Mouse (Mus musculus) ovary, adult 18-20 months (tissue): ENCODE data around the gene Pdhb.

Experiments used
- DNase-seq: peaks from one replicate; pipeline ENCODE4 v3.0.0; 2022; ENCODE audit warnings: low spot score, mixed read lengths

The Pdhb gene

DNA sequence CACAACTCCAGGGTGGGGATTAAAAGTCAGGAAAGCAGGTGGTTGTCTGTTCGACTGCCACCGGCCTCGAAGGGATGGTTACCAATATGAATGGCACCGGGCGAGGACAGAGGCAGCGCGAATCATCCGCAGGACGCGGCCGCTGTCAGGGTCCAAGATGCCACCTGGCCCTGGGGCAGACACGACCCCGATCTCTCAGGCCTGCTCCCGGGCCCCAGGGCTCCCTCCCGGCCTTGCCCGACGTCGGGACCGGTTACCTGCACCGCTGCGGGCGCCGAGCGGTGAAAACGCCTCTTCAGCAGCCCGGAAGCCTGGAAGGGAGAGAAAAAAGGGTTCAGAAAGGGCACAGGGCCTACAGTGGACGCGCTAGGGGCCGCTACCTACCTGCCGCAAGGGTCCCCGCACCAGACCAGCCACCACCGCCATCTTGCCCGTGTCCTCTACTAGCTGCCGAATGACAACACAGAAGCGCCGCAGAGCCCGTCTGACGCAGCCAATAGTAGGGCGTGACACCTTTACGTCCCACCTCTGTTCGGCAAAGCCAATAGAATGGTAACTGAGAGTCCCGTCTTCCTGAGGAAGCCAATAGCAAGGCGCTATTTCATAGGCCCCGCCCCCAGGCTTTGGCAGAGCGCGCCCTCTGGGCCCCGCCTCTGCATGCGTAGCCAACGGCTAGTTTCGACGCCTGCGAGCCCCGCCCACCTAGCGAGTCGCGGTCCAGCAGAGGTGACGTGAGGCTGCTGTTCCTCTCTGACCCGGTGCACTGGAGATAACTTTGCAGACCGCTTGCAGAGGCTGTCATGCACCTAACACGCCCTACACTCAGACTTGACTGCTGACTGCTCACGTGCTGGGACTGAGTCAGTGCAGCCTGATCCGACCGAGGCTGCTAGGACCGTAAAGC is at the start of gene Pdhb:
Pdhb (minus strand) TSS at position 519 of the 904 bp plus-strand sequence.
- peak; percentile 98 for DNase-seq

DNA sequence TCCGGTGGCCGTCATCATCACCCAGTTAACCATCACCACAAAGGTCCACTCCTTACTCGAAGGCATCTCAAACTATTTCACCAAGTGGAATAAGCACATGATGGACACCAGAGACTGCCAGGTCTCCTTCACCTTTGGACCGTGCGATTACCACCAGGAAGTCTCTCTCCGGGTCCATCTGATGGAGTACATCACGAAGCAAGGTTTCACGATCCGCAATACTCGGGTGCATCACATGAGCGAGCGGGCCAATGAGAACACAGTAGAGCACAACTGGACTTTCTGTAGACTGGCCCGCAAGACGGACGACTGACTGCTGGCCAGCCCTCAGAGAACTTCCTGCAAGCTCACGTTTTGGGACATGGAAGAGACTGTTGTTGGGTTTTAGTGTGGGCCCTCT is 49.7 kb upstream of the Pdhb start:
- no peak for DNase-seq

DNA sequence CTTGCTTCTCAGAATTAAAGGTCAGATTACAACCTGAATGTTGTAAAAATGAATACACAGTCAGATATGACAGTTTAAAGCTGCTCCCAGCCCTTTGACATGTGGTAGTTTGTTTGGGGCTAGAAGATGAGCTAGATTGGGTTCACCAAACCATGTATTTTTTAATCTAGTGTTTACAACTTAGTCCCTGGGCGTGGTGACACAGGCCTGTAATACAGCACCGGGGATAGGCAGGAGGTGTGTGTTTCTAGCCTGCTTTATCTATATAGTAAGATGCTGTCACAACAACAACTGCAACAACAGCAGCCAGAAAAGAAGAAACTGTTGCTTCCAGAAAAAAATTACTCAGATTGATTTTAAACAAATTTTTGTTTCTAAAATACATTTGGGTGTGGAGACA is 48.1 kb upstream of the Pdhb start:
- DNase-seq, result no peak

DNA sequence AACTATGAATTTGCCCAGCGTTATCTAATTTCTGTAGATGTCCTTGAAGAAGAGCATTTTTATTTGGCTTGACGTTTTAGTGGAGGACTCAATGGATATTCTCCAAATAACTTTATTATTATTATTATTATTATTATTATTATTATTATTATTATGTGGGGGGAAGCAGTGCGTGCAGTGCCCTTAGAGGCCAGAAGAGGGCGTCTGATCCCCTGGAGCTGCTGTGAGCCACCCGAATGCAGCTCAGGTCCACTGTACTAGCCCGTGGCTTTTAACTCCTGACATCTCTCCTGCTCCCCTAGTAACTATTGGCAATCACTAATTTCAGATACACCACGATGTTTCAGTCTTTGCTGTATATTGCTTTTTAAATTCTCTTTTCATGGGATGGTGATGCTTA is 47.5 kb upstream of the Pdhb start:
- no peak for DNase-seq

DNA sequence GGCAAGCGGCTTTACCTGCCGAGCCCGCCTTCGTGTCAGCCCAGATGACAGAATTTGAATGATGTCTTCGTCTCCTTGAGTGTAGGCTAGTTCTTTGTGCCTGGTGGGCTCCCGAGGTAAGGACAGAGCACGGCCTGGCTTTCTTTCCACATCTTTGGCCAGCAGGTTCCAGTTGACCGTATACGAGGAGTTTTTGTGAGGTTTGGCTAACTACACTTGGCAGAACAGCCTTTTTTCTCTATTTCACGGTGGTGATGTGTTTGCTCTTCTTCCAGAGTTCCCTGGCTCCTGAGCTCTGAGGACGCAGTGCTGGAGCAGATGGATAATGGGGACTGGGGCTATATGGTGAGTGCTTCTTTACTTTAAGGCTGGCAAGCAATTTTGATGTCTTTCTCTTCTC is 47.1 kb upstream of the Pdhb start:
- DNase-seq, result no peak

DNA sequence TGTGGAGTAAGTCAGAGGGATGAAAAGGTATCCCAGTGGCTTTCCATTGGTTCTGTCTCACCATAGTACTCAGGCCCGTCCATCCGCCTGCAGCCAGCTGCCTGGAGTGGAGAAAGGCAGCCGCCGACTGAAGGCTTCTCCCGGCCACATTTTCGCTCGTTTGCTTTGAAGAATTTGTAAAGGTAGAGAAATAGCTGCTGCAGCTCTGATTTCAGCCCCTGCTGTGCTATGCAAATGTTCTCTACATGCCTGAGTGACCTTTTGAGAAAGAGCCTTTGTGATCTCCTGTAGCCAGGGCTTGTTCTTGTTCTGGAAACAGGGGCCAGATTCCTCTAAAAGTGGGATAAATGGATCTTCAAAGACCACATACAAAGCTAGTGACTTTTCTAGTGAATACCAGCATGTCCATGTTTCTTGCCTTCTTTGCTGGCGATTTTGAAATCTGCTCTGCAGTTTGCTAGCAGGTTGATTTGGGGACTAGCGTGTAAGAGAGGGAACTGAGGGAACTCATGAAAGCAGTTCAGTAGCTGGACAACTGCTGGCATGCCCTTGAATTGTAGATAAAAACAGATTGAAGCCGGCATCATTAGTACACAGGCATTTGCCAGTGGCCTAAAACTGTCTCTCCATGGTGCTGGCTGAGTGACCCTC is 46.0 kb upstream of the Pdhb start:
- DNase-seq, result no peak

DNA sequence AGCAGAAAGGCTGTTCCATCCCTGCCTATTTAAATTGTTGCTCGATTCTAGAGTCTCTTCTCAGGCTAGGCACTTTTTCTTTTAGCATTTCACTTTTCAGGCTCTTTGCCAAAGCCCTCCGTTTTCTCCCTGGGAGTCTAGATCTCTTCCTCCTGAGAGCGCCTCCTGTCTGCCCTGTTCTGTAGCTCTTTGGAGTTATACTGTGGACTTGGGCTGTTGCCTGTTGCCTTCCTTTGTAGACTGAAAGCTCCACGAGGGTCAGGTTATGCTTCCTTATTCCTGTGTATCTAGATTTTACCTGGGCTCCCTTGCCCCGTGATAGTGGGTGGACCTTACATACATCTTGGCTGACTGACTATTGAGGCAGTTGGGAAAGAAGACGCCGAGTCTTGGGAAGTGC is 45.4 kb upstream of the Pdhb start:
- DNase-seq, result no peak

DNA sequence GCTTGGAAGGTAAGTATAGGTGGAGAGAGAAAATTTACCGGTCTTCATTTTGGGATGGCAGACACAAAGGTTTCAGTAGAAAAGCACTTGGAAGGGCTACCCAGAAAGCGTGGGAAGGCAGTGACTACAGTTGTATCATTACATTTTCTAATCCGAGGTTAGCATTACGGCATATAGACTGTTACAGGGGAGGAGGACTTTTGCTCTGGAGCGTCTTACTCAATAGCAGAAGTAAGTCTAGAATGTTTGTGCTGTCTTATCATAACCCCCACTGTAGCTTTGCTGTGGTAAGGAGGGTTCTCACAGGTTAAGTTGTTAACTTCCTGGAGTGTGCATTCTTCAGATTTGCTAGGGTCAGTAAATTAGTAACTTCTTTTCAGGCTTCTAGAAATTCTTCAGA is 43.3 kb upstream of the Pdhb start:
- DNase-seq, result no peak

DNA sequence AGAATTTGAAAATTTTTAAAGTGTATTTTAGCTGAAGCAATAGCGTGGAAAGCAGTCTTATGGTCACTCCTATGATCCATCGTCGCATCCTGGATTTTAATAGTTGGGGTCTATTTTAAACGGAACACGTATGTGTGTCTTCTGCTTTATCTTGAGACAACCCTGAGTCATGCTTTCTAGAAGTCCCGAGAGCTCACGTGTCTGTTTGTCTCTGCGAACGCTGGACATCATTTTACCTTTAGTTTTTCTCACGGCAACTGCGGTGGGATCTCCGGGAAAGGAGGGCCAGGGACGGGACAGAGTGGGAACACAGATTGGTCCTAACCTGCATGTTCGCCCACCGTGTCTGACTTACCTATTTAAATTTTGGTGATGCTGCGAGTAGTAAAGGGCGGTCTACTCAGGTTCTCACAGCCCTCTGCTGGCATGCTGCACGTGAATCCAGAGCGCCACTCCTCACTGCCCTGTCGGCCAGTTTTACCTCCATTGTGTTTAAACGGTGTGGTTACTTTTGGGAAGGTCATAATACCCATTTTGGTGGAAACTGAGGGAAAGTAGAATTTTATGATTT is 42.5 kb upstream of the Pdhb start:
- DNase-seq, result no peak

DNA sequence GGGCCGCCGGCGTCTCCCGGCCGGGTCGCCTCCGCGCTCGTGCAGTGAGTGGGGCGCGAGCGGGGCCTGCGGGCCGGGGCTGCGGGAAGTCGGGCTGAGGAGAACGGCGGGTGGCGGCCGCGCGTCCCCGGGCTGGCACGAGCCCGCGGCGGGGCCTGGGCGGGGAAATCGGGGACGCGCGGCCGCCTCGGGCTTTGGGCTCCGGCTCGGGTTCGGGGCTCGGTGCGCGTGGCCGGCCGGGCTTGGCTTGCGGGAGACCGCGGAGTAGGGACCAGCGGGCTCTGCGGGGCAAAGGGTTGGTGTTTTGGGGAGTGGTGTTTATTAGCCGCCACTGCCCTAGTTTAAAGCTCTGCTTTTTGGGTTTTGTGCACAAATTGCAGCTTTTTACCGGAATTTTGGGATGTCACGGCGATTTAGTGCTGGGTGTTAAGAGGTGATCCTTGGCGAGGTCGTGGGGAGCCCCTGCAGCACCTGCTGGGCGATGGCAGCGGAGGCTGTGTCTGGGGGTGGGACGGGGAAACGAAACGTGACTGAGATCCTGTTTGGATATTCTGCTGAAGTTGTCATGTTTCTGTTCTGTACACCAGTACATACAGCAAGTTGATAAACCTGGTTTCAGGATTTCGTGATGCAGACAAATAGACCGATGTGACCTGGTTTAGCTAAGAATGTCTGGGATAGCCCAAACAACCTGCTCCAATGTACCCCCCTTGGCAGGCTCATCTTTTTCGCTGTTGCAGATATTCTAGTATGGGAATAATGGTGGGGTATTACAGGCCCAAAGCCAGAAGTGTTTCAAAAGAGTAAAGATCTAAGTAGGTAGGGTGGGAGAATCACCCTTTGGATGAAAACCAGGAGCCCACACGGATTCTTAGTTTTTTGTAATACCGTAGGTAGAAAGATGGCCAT is 41.7 kb upstream of the Pdhb start:
- DNase-seq, result no peak

DNA sequence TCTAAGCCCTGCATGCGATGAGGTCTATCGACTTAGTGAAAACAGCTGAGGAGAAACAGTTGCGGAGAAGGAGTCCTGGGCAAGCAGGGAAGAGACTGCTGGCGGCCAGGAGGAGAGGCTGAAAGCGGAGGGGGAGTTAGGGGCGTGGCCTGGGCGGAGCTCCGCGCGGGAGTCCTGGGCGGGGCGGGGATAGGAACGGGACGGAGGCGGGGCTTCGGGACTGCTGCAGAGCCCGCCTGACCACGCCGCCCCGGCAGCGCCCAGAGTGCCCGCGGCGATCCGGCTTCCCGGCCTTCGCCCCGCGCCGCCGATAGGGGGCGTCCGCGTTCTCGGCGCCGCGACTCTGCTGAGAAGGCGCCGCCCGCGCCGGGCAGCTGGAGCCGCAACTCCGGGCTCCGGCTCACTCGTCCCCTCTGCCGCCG is 41.0 kb upstream of the Pdhb start, which contains the start of gene Kctd6:
Kctd6 (plus strand) TSS at position 338 of the 422 bp plus-strand sequence.
- DNase-seq, result peak; percentile 98

DNA sequence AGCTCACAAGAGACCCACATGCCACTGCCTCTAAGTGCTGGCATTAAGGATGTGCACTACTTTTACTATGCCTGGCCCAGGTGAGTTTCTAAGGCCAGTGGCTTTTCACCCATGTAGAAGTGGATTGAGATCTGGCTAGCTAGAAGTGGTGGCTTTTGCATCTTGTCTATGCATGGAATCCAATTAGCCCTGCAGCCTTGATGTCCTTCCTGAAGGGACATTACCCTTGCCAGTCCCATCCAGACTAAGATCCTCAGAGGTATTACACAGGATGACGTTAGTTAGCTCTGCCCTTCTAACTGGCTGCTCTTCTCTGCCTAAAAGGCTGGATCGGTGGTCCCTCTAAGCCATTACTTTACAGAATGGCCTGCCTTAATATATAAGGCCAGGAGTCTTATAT is 40.2 kb upstream of the Pdhb start:
- no peak for DNase-seq

DNA sequence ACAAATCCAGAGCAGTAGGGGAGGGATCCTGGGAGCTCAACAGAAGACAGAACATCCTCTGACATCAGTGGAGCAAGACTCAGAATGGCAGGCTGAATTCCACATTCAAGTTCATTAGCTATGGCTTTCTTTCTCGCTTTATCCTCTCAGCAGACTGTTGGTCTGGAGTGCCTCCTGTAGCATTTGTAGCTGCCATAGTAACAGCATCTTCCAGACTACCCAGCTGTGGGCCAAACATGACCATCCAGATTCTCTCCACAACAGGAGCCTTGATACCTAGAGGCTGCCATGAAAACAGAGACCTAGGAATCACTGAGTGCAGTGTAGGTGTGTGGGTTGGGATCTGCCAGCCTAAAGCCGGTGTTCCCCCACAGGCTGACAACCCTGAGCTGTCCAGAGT is 37.1 kb upstream of the Pdhb start:
- no peak for DNase-seq

DNA sequence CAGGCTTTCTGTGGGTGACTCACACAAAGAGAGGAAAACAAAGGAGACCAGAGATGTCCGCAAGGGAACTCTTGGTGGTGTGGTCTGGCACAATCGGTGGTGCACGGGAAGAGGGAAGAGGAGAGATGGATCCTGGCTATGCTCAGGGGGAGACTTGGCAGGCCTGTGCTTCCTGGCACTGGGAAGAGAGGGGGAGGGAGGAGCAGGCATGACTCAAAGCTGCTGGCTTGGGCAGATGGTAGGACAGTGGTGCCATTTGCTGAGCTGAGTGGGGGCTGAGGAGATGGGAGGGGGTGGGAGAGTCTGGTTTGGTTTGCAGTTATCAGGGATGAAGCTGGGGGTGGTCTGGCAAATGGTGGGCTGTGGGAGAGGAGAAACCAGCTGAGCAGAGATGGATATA is 36.1 kb upstream of the Pdhb start:
- no peak for DNase-seq

DNA sequence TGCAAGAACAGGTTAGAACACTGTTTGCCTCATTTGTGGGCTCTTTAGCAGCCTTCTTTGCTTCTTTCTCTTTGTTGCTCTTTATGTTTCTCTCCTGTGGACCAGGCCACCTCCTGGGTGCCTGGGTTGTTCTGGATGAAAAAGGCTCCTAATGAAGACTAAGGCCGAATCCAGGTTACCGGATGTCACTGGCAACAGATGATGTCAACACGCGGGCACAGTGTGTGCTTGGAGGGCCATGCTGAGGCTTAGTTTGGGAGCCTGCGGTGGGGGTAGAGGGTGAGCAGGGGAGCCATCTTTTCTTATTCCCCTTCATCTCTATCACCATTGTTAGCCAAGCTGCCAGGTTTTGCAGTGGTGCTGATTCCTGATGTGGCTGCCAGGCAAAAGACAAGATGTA is 34.7 kb upstream of the Pdhb start:
- no peak for DNase-seq

DNA sequence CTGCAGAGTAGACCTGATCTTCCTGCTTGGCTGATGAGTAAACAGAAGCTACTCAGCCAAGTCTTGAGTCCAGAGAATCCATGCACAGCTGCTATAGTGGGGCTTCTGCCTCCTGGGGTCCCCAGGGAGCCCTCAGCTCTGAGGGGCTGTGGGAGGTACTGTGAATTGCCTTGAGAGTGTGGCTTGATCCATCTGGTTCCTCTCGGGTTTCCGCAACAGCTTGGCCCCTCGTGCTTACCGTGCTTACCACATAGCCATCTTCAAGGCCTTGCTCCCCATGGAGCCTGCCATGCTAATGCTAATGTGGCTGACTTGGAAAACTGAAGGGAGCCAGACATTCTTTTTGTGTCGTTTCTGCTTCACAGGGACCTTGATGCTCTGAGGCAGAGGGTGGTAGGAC is 34.3 kb upstream of the Pdhb start:
- no peak for DNase-seq

DNA sequence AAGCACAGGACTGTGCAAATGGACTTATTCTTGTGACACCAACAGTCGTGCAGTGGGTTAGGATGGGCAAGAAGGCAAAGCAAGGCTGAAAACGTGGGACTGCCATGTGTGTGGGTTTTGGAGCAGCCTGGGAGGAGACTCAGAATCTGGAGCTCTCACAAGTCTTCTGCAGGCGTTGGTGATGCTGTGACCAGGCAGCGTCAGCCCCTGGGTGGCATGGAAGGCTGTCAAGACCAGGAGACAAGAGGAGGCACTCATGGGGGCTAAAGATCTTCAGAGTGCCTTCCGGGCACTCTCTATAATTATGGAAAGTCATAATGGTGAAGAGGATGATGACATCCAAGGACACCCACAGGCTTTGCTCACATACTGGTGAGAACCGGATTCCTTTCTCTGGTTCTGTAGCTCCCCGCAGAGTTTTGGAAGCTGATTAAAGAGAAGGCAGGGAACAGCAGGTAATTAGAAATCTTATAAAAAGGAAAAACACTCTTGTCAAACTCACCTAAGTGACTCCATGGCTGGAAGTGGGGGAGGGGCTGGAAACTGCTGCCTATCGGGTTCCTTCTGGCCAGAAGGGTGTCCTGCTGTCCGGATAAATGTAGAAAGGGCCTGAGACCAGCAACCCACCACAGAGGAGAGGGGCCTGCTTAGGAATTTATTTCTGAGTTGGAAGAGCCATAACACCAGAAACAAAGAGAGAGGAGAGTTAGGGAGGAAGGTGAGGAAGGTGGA is 33.5 kb upstream of the Pdhb start:
- no peak for DNase-seq

DNA sequence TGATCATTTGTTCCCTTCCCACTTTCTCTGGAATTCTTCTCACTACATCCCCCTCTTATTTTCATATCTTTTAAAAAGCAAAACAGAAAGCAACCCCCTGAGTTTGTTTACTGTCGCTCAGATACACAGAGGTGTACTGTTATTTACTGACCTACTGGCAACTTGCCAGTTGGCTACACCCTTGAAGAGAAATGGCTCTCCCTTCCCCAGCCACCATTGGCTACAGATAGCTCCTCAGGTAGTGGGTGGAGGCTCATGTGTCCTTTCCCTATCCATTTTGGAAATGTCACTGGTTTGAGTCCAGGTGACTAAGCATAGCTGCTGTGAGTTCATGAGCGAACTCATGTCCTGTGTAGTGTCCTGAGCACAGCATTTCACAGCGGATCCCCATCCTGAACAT is 28.9 kb upstream of the Pdhb start:
- no peak for DNase-seq

DNA sequence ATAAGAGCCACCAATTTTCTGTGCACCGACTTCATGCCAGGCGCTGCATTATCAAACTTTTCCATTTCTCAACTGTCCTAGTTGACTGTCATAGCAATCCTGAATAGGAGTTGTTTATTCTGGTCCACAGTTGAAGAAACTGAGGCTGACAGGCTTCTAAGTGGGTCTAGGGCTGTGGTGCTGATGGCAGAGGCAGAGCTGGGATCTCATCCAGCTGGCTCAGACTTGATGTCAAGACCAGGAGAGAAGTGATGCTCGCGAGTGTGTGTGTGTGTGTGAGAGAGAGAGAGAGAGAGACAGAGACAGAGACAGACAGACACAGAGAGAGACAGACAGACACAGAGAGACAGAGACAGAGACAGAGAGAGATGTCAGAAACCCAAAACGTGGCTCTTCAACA is 27.9 kb upstream of the Pdhb start:
- no peak for DNase-seq

DNA sequence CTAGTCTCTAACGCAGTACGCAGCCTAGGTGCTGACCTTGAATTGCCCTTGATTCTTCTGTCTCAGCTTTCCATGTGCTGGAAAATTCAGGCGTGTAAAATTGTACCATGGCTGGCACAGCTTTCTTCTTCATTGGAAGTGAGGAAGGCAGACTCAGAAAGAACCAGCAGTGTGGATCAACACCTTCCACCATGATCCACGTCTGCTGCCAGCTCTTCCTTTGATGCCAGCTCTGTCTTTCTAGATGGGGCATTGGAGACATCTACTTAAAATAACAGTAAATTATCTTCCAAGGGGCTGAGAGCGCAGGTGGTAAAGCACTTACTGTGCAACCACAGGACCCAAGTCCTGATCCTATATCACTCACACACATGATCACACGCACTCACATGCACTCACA is 19.9 kb upstream of the Pdhb start:
- no peak for DNase-seq

DNA sequence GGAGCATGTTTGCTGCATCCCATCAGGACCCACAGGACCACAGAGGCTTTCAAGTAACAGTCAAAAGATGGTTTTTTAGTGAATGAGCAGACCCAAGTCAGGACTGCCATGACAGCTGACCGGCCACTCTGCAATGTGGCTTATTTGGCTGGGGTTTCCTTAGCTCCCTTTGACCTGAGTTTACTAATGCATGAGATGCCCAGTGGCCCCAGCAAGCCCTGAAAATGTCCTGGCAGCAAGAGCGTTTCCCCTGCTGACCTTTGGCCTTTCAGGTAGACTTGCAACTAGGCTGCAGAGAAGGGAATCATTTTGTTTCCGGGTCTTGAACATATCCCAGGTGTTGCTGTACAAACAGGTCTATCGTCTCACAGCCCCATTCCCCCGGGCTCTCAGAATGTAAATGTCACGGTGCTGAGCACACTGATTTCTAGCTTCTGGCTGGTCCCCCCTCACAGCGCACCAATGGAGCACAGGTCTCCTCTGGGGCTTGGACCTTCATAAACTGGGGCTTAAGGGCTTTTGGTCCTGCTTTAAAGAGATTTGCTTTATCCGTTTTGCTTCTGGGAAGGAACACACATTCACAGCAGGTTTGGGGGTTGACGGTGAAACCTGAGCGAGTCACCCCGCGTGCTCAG is 18.6 kb upstream of the Pdhb start:
- no peak for DNase-seq
